Mouse (Mus musculus) olfactory bulb, adult 2 months (tissue): ENCODE data around the gene Ppm1m. TPM values are rescaled to one million over a fixed set of nuclear protein-coding genes. Genes with fewer than 3 reads are reported as not detected.

Source experiments
- H3K27ac ChIP-seq: fragments of 200-500 bp; 2 replicates; pipeline ENCODE4 v1.5.1; 2012; ENCODE audit warnings: low read depth, low read length; ENCODE audit not compliant: insufficient read depth
- H3K4me1 ChIP-seq: fragments of 200-500 bp; 2 replicates; pipeline ENCODE4 v1.6.1; 2012; ENCODE audit warnings: low read length; ENCODE audit not compliant: control insufficient read depth, insufficient read depth
- H3K4me3 ChIP-seq: fragments of 200-500 bp; 2 replicates; pipeline ENCODE4 v1.5.1; 2012; ENCODE audit warnings: mild to moderate bottlenecking, low read depth, low read length, moderate library complexity; ENCODE audit not compliant: insufficient read depth
- CTCF ChIP-seq: fragments of 200-500 bp; IDR thresholded peaks from 2 replicates; pipeline ENCODE4 v1.5.1; 2012; ENCODE audit warnings: low read depth, mild to moderate bottlenecking, low read length, moderate library complexity; ENCODE audit not compliant: insufficient read depth
- POLR2A ChIP-seq: fragments of 200-500 bp; IDR thresholded peaks from 2 replicates; pipeline ENCODE4 v1.6.1; 2012; ENCODE audit warnings: mild to moderate bottlenecking, low read depth, low read length, moderate library complexity; ENCODE audit not compliant: insufficient read depth
- WGBS: fragments of 180-500 bp; shearing (Covaris S2); methylation state at CpG from one replicate; pipeline ENCODE4 v1.1.7; 2018; 5-methylcytosine and 5-hydroxymethylcytosine counted together
- polyA plus RNA-seq: library from polyadenylated mRNA; stranded (reverse); fragments of >200 nt; gene quantifications from 2 replicates; pipeline ENCODE4 v1.2.4, GENCODE M21; 2012; ENCODE audit warnings: low replicate concordance; ENCODE audit not compliant: missing spikeins, insufficient read depth, insufficient read length

The Ppm1m gene
- polyA plus RNA-seq, 1 experiment, result not detected

DNA sequence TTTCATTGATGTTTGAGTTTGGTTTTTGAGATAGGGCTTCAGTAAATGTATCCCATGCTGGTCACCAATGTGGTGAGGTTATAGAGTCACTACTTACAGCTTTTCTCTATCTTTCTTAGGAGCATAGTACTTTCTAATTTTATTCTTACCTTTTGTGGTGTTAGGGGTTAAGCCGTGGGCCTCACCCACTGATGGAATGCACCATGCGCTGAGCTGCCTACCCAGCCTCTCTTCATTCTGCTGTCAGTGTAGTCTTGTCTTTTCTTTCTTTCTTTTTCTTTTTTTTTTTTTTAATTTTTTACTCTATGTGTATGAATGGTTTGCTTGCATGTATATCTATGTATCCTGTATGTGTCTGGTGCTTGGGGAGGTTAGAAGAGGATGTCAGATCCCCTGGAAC lies 20.1 kb downstream of the Ppm1m start:
- 83% methylated on average over 2 of the region's 2 CpGs for WGBS
- no peak for TF ChIP-seq CTCF
- no peak for TF ChIP-seq POLR2A
- peaks cover 13% of the 10 kb centered on the region for H3K4me1 ChIP-seq
- H3K4me3 ChIP-seq, result no peak overlapping the region
- no peak overlapping the region for H3K27ac ChIP-seq

DNA sequence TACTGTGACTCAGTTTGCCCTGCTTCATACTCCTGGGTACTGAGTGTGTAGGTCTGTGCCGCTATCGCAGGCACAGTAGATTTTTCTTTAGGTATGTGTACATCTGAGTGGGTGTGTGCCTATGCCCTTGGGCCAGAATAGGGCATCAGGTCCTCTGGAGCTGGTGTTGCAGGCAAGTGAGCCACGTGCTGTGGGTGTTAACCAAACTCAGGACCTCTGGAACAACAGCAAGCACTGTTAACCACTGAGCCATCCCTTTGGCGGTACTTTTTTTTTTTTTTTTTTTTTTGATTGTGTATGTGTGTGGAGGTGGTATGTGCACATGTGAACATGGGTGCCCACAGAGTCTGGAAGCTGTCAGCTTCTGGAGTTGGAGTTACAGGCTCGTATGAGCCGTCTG lies 21.7 kb downstream of the Ppm1m start:
- WGBS, result 78% methylated on average over 6 of the region's 6 CpGs
- TF ChIP-seq CTCF (no peak), POLR2A (no peak)
- H3K27ac ChIP-seq, result no peak overlapping the region
- H3K4me3 ChIP-seq, result no peak overlapping the region
- H3K4me1 ChIP-seq, result peaks cover 18% of the 10 kb centered on the region

DNA sequence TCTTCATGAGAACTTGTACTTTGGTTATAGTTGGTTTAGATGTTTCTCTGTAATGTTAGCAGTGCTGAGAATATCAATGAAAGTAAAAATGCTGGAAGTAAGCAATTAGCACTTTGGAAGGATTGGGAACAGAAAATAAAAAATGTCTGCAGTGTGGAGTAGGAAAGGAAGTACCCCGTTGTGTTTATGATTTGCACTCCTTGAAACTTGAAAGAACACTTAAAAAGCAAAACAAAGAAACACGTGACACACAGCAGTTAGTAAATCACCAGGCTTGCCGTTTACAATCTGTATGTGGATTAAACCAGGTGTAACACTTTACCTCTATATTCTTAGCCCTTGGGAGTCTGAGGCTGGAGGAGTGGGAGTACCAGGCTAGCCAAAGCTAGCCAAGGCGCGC lies 22.8 kb downstream of the Ppm1m start:
- Histone ChIP-seq H3K4me3 (no peak overlapping the region), H3K4me1 (peaks cover 18% of the 10 kb centered on the region), H3K27ac (no peak overlapping the region)
- 56% methylated on average over 5 of the region's 5 CpGs for WGBS
- TF ChIP-seq POLR2A, result no peak
- no peak for TF ChIP-seq CTCF

DNA sequence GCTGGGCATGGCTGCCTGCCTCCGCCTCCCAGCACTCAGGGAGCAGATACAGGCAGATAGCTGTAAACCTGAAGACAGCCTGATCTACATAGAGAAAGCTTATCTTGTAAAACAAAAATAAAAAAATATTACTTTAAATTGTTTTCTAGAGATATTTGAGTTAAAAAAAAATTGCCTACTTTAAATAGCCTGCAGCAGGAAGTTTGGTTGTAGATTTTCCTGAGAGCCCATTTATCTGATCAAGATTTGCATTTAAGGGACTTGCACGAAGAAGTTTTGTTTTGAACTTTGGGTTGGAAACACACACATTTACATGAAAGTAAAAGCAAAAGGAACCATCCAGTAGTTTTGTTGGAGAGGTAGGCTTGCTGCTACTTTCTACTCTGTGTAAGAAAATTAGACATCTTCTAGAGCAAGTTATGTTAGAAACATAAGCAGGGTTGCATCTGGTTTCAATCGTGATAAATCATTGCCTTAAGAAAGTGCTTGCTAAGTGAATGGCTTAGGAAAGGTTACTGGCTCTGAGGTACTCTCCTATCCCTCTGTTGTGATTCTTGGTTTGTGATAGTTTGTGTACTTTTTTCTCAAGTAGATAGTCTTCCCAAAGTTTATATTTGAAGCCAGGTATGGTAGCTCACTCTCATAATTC lies 23.9 kb downstream of the Ppm1m start:
- TF ChIP-seq CTCF (no peak), POLR2A (no peak)
- 37% methylated on average over 3 of the region's 3 CpGs for WGBS

DNA sequence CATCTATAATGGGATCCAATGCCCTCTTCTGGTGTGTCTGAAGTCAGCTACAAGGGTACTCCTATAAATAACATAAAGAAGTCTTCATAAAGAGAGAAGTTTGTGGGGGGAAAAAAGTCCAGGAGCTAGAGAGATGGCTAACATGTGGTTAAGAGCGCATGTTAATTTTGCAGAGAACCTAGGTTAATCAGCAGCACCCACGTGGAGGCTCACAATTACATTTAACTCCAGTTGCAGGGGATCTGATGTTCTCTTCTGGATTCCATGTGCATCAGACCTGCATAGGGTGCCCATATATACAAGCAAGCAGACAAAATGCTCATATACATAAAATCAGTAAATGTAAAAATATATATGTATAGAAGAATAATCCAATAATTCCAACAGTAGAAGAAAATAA lies 26.2 kb downstream of the Ppm1m start:
- TF ChIP-seq CTCF (no peak), POLR2A (no peak)
- WGBS, result 20% methylated on average over 2 of the region's 2 CpGs
- Histone ChIP-seq H3K27ac (no peak overlapping the region), H3K4me3 (no peak overlapping the region), H3K4me1 (peaks cover 18% of the 10 kb centered on the region)

More for the DNA sequence above, 23.9 kb downstream of the Ppm1m start:
- Histone ChIP-seq H3K4me1 (peaks cover 18% of the 10 kb centered on the region), H3K4me3 (no peak overlapping the region), H3K27ac (no peak overlapping the region)

DNA sequence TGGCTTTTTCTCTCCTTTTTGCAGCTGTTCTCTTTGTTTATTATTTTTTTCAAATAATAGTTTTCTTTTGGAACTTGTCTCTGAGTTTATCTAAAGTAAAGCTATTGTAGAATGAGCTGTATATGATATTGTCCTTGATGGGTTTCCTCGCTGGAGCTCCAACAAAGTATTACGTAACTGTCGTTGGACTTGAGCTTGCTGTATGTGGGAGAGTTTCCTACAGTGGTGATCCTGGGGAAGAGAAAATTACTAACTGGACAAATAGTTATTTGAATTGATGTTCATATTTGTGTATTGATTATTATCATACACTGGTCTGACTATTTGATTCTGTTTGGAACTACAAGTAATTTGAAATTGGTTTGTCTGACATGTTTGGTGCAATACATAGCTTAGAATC lies 27.0 kb downstream of the Ppm1m start:
- Histone ChIP-seq H3K4me3 (no peak overlapping the region), H3K27ac (no peak overlapping the region), H3K4me1 (peaks cover 13% of the 10 kb centered on the region)
- TF ChIP-seq CTCF (no peak), POLR2A (no peak)
- WGBS, result 6% methylated on average over 3 of the region's 3 CpGs

DNA sequence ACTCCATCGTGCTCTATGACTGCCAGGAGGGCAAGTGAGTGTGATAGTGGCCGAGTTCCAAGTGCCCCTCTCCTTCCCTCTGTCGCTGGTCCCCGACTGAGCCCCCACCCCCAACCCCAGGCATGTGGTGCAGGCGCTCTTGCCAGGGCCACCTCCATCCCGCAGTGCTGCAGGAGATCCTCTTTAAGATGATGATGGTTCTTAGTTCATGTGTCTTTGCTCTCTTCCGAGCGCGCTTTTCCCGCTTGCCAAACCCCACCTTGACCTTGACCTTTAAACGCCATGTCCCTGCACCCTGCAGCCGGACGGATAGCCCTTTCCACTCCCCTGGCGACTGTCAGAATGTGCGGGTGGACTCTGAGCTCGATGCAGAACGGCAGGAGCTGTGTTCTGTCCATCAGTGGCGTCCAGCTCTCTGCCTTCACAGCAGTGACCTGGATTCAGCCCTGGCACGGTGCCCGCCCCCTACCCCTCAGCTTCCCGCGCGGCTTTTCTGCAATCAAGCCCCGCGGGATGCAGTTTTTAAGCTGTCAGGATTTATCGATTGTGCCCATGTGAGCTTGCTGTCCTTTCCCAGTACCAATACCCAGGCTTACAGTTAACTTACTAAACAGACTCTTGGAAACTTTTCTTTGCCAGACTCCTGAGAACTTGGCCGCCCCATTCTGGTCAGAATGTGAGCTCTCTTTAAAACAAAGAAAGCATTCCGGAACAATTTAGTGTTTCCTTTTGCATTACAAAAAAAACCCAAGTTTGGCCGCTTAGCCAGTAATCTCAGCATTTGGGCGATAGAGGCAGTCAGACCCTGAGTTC lies 28.0 kb downstream of the Ppm1m start:
- H3K4me3 ChIP-seq, result peak overlapping the region; percentile 99
- H3K27ac ChIP-seq, result peak overlapping the region; percentile 98
- TF ChIP-seq POLR2A (no peak), CTCF (no peak)
- H3K4me1 ChIP-seq, result peaks cover 9% of the 10 kb centered on the region
- WGBS, result under 1% methylated on average over 30 of the region's 30 CpGs

DNA sequence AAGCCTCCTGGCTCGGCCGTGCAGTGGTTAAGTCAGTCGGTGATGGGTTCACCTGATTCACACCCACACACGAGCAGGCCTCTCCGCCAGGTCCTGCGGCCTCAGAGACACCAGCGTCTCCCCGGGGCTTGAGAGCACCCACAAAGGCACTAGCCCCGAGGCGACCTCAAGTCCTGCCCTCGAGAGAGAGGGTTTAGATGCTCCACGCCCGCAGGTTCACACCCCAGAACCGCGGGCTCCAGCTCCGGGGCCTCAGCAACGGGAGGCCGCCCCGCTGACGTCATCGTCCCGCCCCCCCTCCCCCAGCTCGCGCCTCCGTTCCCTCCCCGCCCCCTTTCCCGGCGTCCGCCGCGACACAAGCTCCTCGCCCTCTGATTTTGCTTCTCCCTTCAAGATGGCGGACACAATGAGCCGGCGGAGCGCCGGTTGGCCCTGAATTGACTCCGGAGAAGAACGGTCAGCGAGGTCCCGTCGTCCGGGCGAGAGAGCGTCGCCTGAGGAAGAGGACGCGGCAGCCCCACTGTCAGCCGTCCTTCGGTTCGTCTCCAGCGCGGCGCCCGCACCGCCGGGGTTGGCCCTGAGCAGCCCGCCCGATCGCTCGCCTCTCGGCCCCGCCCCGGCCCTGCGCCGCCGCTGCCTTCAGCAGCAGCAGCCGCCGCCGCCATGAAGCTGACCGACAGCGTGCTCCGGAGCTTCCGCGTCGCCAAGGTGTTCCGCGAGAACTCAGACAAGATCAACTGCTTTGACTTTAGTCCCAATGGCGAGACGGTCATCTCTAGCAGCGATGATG lies 28.8 kb downstream of the Ppm1m start, which contains the start of gene Wdr82:
Gene Wdr82, plus strand, starts transcription at position 373 of the 790 bp plus-strand sequence.
- Histone ChIP-seq H3K4me1 (peaks cover 7% of the 10 kb centered on the region), H3K4me3 (peak within 1 kb of the TSS; percentile 99), H3K27ac (peak within 1 kb of the TSS; percentile 98)
- WGBS, result under 1% methylated on average over 81 of the region's 81 CpGs
- TF ChIP-seq CTCF (no peak), POLR2A (peak; percentile 81)
